Mouse (Mus musculus) MN1 (cell line): ENCODE data around the gene Dst.
"Not testable (repeated sequence)": the region's sequence is repeated elsewhere in the genome, so short reads cannot be mapped to it uniquely, and the experiment has no call there.

Experiments
- DNase-seq: peaks from one replicate; pipeline ENCODE4 v3.0.0-alpha.2; 2016; ENCODE audit warnings: low spot score

Gene Dst

GRCm38 (mm10) chr1:34065551-34066048 is 157.6 kb downstream of the Dst start:
- DNase-seq, result no peak

GRCm38 (mm10) chr1:34066401-34066800 is 158.4 kb downstream of the Dst start:
- DNase-seq, result not testable (repeated sequence)

- no peak for DNase-seq
Observed at GRCm38 (mm10) chr1:34068341-34068740, 160.3 kb downstream of the Dst start.

- DNase-seq, result no peak
Observed at GRCm38 (mm10) chr1:34069514-34070290, 161.7 kb downstream of the Dst start.

GRCm38 (mm10) chr1:34070474-34070873 is 162.4 kb downstream of the Dst start:
- no peak for DNase-seq

GRCm38 (mm10) chr1:34070991-34071639 is 163.1 kb downstream of the Dst start:
- no peak for DNase-seq

- DNase-seq, result no peak
Observed at GRCm38 (mm10) chr1:34072262-34072661, 164.2 kb downstream of the Dst start.

- no peak for DNase-seq
Observed at GRCm38 (mm10) chr1:34073436-34074169, 165.6 kb downstream of the Dst start.

GRCm38 (mm10) chr1:34074245-34075187 is 166.5 kb downstream of the Dst start:
- DNase-seq, result no peak

GRCm38 (mm10) chr1:34076701-34077421 is 168.8 kb downstream of the Dst start:
- no peak for DNase-seq

- DNase-seq, result no peak
Observed at GRCm38 (mm10) chr1:34077422-34077790, 169.4 kb downstream of the Dst start.

GRCm38 (mm10) chr1:34077941-34078340 is 169.9 kb downstream of the Dst start:
- DNase-seq, result no peak

GRCm38 (mm10) chr1:34089011-34089410 is 181.0 kb downstream of the Dst start:
- DNase-seq, result no peak

GRCm38 (mm10) chr1:34090700-34091099 is 182.7 kb downstream of the Dst start:
- DNase-seq, result no peak

- DNase-seq, result no peak
Observed at GRCm38 (mm10) chr1:34093652-34094051, 185.6 kb downstream of the Dst start.

- no peak for DNase-seq
Observed at GRCm38 (mm10) chr1:34094301-34094700, 186.3 kb downstream of the Dst start.

GRCm38 (mm10) chr1:34095173-34095572 is 187.1 kb downstream of the Dst start:
- DNase-seq, result no peak

- no peak for DNase-seq
Observed at GRCm38 (mm10) chr1:34096923-34097322, 188.9 kb downstream of the Dst start.

GRCm38 (mm10) chr1:34097640-34098039 is 189.6 kb downstream of the Dst start:
- DNase-seq, result peak; percentile 45

- DNase-seq, result peak; percentile 37
Observed at GRCm38 (mm10) chr1:34099439-34099838, 191.4 kb downstream of the Dst start.

- DNase-seq, result no peak
Observed at GRCm38 (mm10) chr1:34100385-34100784, 192.4 kb downstream of the Dst start.
